Mouse (Mus musculus) c-Kit-positive CD71-positive TER-119-negative erythroid progenitor cells, embryonic 14.5 days (primary cell): Measurements from ENCODE around the gene Ddx3x.
"Not testable (repeated sequence)": the region's sequence is repeated elsewhere in the genome, so short reads cannot be mapped to it uniquely, and the experiment has no call there.

Experiments used
- DNase-seq: peaks from one replicate; pipeline ENCODE4 v3.0.0-alpha.2; 2013; ENCODE audit warnings: low read depth

Gene Ddx3x

GRCm38 (mm10) chrX:13280409-13281328, at the start of gene Ddx3x:
Gene Ddx3x (plus strand): TSS chrX:13280970.
- peak; percentile 65 for DNase-seq

GRCm38 (mm10) chrX:13231243-13231642, 49.5 kb upstream of the Ddx3x start:
- DNase-seq, result no peak

DNA sequence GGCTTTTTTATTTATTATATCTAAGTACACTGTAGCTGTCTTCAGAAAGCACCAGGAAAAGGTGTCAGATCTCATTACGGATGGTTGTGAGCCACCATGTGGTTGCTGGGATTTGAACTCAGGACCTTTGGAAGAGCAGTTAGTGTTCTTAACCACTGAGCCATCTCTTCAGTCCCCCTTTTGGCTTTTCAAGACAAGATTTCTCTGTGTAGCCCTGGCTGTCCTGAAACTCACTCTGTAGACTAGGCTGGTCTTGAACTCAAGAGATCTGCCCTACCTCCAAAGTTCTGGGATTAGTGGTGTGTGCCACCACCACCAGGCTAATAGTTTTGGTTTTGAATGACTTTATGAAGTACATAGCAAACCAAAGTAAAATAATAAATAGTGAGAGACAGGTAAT, 47.9 kb upstream of the Ddx3x start:
- not testable (repeated sequence) for DNase-seq

DNA sequence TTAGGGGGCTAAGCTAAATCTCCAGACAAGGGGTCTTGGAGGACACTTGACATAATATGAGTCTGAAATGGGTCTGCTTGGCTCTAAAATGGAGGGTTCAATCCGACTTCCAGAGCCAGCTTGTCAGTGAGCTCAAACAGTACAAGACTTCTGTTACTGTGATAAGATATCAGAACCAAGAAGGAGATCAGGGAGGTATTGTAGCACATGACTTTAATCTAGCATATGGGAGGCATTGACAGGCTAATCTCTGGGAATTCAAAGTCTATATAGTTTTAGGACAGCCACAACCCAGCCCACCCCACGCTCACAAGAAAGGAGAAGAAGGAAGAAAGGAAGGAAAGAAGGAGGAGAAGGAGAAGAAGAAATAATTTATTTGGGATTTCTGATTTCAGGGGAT, 47.1 kb upstream of the Ddx3x start:
- DNase-seq, result no peak

DNA sequence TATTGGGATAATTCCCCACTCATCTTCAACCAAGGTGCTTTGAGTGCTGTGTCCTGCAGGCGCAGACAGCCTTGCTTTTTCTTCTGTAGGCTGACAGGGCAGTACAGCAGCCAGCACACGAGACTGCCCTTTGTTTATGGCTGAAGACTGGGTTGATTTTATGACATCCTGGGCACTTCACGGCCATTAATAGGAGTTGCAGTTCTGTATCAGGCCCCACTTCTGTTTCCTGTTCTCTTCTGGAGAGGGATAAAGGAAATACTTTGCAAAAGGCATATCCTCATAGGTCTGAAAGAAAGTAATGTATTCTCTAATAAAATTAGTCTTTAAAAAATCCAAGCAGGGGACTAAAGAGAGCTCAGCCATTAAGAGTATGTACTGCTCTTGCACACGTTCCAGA, 46.1 kb upstream of the Ddx3x start:
- DNase-seq, result no peak

DNA sequence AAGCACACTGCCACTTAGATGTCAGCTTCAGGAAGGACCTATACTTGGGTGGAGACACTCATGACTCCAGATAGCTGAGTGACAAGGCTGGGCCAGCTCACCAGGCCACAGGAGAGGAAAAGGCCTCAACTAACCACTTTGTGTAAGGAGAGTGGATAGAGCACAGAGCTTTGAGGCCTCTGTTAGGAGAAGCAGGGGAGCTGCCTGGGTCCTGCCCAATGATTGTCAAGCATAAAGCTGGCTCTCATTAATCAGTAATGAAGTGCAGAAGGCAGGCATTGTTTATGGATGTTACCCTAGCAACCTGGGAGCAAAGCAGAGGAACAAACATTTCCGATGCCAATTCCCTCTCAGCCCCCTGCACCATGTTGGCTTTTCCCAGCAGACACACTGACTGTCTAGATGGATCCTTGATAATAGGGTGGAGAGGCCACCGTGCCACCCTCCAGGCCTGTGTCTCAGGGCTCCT, 44.6 kb upstream of the Ddx3x start:
- DNase-seq, result no peak

DNA sequence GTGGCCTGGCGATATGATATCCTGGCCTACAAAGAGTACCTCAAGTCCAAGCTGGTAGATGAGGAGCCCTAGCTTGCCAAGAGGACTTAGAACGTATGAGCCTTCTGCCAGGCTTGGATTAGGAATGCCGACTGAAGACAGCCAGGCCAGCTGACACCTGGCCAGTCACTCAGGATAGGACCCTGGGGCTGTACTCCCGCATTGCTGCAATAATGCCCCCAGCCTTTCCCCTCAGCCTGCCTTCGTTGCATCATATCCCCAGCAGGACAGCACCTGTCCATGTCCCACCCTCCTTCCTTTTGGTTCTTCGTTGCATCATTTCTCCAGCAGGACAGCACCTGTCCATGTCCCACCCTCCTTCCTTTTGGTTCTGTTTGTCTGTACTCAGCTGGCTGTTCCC, 41.3 kb upstream of the Ddx3x start:
- DNase-seq, result no peak

DNA sequence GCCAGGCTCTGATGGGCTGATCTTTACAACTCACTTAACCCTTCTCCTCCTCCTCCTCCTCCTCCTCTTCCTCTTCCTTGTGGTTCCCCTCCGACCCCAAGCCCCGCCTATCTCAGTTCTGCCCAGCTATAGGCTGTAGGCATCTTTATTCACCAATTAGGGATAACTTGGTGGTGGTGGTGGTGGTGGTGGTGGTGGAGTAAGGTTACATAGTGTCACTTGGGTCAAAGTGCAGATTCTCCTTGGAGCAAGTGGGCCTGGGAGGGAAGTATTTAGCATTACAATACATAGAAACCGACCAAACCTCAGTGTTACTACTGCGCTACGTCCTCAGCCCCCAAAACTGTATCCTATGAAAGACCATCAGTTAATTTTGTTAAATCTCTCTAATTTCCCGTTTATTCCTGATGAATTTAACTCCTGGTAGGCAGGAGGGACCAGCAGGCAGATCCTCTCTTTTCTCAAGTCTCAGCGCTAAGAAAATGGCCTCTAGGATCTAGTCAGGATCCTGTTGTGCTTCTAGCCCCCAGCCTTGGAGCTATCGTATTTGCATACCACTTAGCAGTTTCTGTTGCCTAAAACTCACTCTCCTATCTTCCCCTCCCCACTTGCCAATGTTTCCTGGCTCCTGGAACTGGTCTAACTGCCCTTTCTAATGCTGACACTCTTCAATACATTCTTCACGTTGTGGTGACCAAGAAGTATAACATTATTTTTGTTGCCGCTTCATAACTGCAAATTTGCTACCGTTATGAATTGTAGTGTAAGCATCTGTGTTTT, 39.9 kb upstream of the Ddx3x start:
- DNase-seq, result no peak

DNA sequence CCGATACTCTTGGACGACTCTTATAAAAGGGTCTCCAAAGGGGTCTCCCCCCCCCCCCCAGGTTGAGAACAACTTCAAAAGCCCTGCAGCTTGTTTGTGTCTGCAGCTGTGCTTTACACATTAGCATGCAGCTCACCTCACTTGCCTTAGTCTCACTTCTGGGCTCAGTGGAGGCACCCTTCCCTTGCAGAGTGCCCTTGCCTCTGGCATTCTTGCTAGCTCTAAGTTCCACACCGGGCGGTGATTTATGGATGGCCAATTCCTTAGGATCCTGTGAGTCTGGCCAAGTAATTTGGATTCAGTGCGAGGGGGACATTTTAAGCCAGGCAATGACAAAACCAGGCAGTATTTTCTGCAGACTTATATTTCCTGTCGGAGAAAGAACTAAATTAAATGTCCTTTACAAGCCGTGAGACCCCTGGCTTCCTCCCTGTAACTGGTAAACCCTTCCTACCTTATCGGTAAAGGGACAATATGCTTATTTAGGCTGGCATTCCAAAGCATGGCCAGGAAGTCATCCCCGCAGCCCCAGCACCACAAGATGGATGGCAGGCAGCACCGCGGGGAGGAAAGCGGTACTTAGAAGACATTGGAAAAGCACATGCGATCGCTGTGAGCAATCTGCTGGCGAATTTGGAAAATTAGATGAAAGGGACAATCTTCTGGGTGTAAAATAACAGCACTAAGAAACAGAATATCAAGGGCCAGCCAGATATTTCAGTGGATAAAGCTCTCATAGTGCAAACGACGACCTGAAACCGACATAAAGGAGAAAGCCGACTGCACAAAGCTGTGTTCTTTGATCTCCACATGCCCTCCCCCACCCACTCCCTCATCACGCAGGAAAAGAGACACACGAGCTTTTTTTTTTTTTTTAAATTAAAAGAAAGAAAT, 39.1 kb upstream of the Ddx3x start:
- DNase-seq, result no peak

DNA sequence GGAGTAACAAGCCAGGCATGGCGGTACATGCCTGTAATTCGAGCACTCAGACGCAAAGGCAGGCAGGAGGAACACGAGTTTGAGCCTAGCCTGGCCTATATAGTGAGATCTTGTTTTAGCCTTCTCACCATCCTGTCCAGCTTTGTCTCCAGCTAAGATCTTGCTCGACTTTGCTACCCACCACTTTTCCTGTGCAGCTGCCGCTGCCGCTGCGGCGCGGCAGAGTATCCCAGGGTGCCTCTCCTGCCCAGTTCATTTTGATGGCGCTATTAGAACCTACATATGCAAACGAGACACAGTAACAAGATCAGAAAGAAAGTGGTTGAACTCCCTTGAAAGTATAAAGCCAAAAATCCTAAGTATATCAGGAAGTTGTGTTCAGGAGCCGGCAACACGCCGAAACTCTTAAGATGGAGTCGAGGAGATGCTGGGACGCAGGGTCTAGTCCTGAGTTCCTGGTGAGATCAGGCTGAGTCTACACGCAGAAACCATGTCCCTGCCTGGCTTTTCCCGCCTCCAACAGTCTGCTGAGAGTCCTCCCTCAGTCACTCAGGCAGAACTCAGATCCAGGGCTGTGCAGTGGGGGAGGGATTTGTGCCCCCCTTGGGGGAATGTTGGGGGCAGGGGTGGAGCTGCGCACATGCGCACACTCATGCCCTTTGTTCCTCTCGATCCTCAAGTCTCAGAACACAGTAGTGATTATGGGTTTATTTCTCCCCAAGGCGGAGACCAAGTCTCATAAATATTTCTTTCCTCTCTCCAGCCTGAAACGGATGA, 38.3 kb upstream of the Ddx3x start:
- no peak for DNase-seq

DNA sequence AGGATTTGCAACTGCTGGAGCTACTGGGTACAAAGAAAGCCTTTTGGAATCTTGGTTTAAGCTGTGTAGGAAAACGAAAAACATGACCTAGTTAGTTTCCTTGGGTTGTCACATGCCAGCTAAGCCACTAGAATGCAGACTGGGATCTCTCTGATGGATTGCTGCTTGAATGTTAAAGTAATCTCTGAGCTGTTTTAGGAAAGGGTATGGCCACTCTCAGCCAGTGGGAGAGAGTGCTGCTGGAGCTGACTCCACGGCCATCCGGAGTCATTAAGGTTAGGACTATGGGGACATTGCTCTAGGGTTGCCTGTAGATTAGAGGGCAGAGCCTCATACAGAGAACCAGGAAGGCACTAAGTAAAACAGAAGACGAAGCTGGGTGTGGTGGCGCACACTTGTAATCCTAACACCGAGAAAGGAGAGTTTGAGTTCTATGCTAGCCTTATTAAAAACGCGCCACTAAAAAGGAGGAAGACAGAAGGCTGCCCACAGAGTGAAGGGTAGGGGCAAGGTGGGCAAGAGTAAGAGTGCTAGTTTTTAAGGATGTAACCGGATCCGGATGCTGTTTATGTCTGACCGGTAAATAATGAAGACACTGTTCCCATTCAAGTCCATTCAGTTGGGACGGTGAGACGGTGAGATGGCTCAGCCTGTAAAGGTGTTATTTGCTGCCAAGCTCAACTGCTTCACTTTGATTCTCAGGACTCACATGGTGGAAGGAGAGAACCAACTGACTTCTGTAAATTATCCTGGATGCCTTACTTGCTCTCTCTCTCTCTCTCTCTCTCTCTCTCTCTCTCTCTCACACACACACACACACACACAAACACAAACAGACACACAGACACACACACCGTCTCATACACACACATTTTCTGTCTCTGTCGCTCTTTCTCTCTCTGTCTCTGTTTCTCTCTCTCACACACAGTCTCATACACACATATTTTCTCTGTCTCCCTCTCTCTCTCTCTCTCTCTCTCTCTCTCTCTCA, 37.3 kb upstream of the Ddx3x start:
- DNase-seq, result no peak

GRCm38 (mm10) chrX:13244588-13244987, 36.2 kb upstream of the Ddx3x start:
- DNase-seq, result no peak

GRCm38 (mm10) chrX:13245027-13245426, 35.7 kb upstream of the Ddx3x start:
- no peak for DNase-seq

DNA sequence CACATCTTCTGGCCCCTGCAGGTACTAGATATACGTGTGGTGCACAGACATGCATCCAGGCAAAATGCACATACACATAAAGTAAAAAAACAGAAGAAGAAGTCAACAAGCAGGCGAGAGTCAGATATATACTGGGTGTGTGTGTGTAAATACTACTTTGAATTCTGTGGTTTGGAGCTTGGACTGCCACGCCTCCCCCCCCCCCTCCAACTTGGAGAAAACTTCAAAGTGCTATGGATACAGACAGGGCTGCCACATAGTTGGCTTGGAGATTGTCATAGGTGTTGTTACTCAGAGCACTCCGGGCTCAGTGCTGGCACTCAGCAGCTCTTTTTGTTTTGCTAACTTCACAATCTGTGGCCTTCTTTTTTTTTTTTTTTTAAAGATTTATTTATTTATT, 29.1 kb upstream of the Ddx3x start:
- no peak for DNase-seq

DNA sequence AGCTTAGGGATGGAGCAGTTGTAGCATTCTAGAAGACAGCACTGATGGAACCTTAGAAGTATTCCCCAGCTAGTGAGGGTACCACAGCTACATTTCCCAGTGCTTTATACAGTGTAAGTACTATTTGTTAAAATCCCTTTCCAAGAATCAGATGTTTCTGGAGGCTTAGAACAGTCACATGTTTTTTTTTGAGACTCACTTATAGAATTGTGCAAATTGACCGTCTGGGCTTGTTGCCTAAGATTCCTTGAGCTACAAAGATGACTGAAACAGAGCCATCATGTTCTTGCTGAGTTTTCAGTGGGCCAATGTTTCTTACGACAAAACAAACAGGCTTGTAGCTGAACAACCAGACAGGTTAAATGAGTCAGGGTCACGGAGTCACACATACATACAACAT, 26.5 kb upstream of the Ddx3x start:
- no peak for DNase-seq

GRCm38 (mm10) chrX:13263356-13263755, 17.4 kb upstream of the Ddx3x start:
- no peak for DNase-seq

GRCm38 (mm10) chrX:13275519-13276137, 5.1 kb upstream of the Ddx3x start:
- DNase-seq, result no peak

- DNase-seq, result no peak
These were observed 1.8 kb upstream of the Ddx3x start for GRCm38 (mm10) chrX:13278996-13279395.

DNA sequence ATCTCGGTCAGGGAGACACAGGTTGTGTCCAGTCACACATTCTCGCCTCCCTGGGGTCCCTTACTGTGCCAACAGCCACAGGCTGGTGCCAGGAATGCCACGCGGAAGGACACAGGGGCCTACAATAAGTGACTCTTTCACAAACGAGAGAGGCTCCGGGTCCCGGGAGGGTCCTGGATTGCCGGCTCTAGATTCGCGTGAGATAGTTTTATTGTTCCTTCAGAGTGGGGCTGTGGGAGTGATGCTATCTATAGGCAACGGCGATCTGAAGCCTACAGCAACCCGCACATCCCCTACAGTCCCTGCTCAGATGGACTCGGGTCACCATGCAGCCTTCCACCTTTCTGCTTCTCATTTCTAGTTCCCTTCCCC, 747 bp upstream of the Ddx3x start:
- DNase-seq, result no peak
